Mouse (Mus musculus): ENCODE data around the gene Tcf15.

Gene Tcf15

DNA sequence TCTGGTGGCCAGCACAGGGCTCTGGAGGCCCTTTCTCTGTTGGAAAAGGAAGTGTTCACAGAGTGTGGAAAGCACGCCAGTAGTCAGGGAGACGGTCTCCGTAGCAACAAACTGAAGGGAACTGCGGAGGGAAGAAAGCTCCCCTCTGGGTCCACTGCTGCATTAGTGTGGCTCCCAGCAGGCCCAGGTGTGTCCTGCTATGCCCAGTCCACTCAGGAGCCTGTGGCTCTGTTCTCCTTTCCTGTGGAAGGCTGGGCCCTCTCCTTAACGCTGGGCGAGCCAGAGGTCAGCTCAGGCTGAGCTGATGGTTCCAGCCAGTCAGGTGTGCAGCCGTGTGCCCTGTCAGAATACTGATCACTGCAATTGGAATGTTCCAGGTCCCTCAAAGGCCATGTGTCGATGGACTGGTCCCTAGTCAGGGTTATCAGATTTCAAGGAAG, 24.5 kb downstream of the Tcf15 start:
- intact Hi-C loops (cut with DNase I), result no loop called here

DNA sequence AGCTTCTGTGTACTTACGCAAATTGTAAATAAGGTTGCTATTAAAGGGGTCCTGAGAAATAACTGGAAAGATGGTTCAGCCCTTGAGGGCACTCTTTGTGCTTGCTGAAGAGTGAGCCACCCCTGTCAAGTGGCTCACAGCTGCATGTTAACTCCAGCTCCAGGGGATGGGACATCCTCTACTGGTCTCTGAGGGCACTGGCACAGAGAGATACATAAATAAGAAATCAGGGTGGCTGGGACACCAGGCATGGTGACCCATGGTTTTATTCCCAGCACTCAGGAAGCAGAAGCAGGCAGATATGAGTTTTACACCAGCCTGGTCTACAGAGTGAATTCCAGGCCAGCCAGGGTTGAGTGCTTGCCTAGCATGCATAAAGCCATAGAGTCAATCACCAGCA, 26.0 kb downstream of the Tcf15 start:
- intact Hi-C loops (cut with DNase I), result no loop called here

DNA sequence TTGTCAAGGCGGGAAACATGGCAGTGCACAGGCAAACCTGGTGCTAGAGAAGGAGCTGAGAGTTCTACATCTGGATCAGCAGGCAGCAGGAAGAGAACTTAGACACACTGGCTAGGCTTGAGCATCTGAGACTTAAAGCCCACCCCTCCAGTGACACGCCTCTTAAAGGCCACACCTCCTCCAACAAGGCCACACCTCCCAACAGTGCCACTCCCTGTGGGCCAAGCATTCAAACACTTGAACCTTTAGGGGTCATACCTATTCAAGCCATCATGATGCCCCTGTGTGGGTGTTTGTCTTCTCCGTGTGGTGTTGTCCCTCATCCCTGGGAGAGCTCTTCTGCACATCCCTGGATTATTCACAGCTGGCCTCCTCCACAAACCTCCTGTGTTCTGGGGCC, 31.5 kb downstream of the Tcf15 start:
- intact Hi-C loops (cut with DNase I), result no loop called here

- intact Hi-C loops (cut with DNase I), result no loop called here
Observed at GRCm38 (mm10) chr2:152176659-152177058, 33.3 kb downstream of the Tcf15 start.

GRCm38 (mm10) chr2:152177162-152177805, 33.9 kb downstream of the Tcf15 start:
- intact Hi-C loops (cut with DNase I), result no loop called here

- intact Hi-C loops (cut with DNase I), result no loop called here
Observed at GRCm38 (mm10) chr2:152177806-152178170, 34.4 kb downstream of the Tcf15 start.

DNA sequence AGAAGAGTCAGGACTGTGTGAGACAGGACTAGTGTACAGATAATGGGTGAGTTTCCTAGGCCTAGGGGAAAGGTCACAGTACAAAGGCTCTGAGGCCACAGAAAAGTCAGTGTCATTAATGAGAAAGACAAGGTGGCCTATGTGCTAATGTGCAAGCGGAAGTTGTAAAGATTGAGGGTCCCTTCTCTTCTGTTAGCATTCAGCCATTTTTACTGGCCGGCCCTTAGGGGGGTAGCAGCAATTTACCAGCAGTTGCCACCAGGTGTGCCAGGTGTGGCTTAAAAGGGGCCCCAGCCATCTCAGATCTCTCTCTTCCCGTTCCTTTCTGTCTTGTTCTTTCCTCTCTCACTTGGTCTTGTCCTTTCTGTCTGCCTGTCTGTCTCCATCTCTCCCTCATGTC, 35.0 kb downstream of the Tcf15 start:
- intact Hi-C loops (cut with DNase I), result no loop called here

DNA sequence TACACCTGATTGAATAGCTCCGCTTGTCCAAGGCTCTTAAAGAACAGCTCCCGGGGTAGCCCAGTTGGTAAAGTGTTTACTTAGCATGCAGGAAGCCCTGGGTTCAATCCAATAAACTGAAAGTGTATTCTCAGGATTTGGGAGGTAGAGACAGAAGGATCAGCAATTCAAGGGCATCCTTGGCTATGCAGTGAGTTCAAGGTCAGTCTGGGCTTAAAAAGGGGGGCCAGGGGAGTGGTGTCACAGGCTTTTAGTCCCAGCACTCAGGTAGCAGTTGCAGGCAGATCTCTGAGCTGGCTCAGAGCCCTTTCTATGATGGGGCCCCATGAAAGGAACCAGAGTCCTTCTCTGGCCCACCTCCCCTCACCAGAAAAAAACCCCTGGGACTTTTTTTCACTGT, 35.9 kb downstream of the Tcf15 start:
- intact Hi-C loops (cut with DNase I), result no loop called here

GRCm38 (mm10) chr2:152180323-152180722, 37.0 kb downstream of the Tcf15 start:
- intact Hi-C loops (cut with DNase I), result loop anchor here (5.0 kb wide), 1 partner anchor 48 kb away; no protein-coding TSS in a partner anchor

- intact Hi-C loops (cut with DNase I), result no loop called here
Observed at GRCm38 (mm10) chr2:152187132-152187531, 43.8 kb downstream of the Tcf15 start.

GRCm38 (mm10) chr2:152189213-152189612, 45.9 kb downstream of the Tcf15 start:
- intact Hi-C loops (cut with DNase I), result no loop called here

DNA sequence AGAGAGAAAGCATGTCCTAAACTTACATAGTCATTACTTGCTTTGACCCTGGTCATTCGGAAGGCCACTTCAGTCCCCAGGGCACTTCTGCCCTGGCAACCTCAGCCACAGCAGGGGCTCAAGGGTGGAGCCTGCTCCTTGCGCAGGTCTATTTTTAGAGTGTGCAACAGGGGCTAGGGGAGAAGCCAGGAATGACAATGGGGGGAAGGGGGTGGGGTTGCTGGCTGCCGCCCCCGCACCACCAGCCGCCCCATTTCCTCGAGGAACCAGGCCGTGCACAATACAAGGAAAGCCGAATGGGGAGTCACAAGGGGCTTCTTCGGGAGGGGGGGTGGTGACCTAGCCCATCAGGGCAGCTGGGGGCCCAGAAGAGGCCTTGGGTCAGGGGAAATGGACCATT, 46.3 kb downstream of the Tcf15 start:
- intact Hi-C loops (cut with DNase I), result no loop called here

DNA sequence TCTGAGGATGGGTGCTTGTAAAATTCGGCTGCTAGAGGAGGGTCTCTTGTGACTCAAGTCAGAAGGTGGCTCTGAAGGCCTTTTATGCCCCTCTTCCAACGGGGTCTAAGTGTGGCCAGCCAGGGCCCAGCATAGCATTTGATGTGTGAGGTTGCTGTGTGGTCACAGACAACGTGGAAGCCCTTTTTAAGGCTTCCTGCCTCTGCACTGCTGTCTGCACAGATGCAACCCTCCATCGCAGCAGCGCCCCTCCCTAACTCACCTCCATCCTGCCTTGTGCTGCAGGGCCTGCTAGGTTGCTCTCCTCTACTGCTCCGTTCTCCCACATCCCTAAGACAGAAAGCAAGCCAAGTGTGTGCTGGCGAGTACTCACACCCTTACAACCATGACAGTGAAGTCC, 46.8 kb downstream of the Tcf15 start:
- intact Hi-C loops (cut with DNase I), result no loop called here

GRCm38 (mm10) chr2:152192591-152193345, 49.4 kb downstream of the Tcf15 start:
- intact Hi-C loops (cut with DNase I), result no loop called here

DNA sequence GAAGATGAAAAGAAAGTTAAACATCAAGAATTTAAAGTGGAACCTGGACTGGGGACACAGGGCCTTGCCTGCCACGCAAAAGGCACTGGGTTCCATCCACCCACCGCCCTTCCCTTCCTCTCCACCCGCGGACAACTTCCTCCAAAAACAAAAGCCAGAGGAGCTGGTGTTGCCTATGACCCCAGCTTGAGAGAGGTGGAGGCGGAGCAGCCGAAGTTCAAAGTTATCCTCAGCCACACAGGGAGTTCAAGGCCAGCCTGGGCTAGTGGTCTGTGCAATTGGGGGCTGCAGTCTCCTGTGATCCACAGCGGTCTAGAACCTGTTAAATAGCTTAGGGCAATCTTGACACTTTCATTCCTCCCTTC, 50.0 kb downstream of the Tcf15 start:
- intact Hi-C loops (cut with DNase I), result no loop called here

GRCm38 (mm10) chr2:152194586-152194985, 51.2 kb downstream of the Tcf15 start:
- intact Hi-C loops (cut with DNase I), result no loop called here

DNA sequence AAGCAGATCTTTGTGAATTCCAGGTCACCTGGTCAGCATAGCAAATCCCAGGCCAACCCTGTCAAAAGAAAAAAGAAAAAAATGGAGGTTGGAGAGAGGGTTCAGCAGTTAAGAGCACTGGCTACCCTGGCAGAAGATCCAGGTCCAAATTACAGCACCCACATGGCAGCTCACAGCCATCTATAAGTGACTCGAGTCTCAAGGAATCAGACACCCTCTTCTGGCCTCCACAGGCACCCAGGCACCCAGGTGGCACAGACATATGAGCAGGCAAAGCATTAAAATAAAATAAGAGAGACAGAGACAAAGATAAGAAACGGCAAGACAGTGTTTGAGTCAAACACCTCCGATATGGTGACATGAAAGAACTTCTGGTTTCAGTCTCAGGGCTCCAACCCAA, 53.5 kb downstream of the Tcf15 start:
- intact Hi-C loops (cut with DNase I), result loop anchor here (1.0 to 2.0 kb wide), 3 partner anchors 85 to 168 kb away; no protein-coding TSS in a partner anchor

DNA sequence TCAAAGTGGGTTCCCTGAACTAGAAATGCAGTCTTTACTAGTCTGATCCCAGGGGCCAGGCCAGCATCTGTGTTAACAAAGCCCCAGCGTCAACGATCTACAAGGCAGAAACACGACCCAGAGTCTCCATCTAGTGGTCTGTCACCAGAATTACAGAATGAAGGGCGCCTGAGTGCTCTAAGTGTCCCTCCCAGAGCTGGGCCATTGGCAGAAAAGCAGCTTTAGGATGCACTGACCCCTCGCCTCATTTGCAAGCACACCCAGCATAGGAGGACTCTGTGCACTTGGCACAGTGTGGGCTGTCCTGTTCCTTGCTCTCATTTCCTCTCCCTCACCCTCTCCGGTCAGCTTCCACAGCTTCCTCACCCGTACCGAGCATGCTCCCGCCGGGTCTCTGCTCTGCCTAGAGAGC, 53.9 kb downstream of the Tcf15 start:
- intact Hi-C loops (cut with DNase I), result loop anchor here (1.0 to 2.0 kb wide), 3 partner anchors 85 to 169 kb away; no protein-coding TSS in a partner anchor
